Mouse (Mus musculus) liver, embryonic 15.5 days (tissue): ENCODE data around the gene Slc44a2. TPM values are rescaled to one million over a fixed set of nuclear protein-coding genes. Genes with fewer than 3 reads are reported as not detected.

Experiments used
- ATAC-seq: fragments of 200-750 bp; cut with Nextera tagmentation; 2 replicates; pipeline ENCODE4 v1.8.0; 2017; ENCODE audit warnings: moderate number of reproducible peaks, mild to moderate bottlenecking, moderate library complexity; ENCODE audit not compliant: insufficient read depth
- H3K27ac ChIP-seq: fragments of 300-500 bp; sonication (generic); replicated peaks from 2 replicates; pipeline ENCODE4 v1.5.1; 2015; ENCODE audit warnings: mild to moderate bottlenecking, inconsistent platforms
- H3K27me3 ChIP-seq: fragments of 300-500 bp; sonication (generic); 2 replicates; pipeline ENCODE4 v1.6.1; 2015; ENCODE audit warnings: mild to moderate bottlenecking, inconsistent platforms
- H3K36me3 ChIP-seq: fragments of 300-500 bp; sonication (generic); replicated peaks from 2 replicates; pipeline ENCODE4 v1.6.1; 2015; ENCODE audit warnings: moderate library complexity, mild to moderate bottlenecking, inconsistent platforms
- H3K4me1 ChIP-seq: fragments of 300-500 bp; sonication (generic); replicated peaks from 2 replicates; pipeline ENCODE4 v1.6.1; 2015; ENCODE audit warnings: inconsistent platforms
- H3K4me2 ChIP-seq: fragments of 300-500 bp; sonication (generic); 2 replicates; pipeline ENCODE4 v1.6.1; 2015; ENCODE audit warnings: moderate library complexity, mild to moderate bottlenecking, inconsistent platforms
- H3K4me3 ChIP-seq: fragments of 300-500 bp; sonication (generic); replicated peaks from 2 replicates; pipeline ENCODE4 v1.5.1; 2015; ENCODE audit warnings: mild to moderate bottlenecking, inconsistent platforms
- H3K9ac ChIP-seq: fragments of 300-500 bp; sonication (generic); 2 replicates; pipeline ENCODE4 v1.6.1; 2015; ENCODE audit warnings: moderate library complexity, mild to moderate bottlenecking, inconsistent platforms
- H3K9me3 ChIP-seq: fragments of 300-500 bp; sonication (generic); replicated peaks from 2 replicates; pipeline ENCODE4 v1.6.1; 2016; ENCODE audit warnings: inconsistent platforms
- WGBS: fragments of 180-500 bp; shearing (Covaris S2); methylation state at CpG from one replicate; pipeline ENCODE4 v1.1.7; 2015; ENCODE audit warnings: mixed read lengths; ENCODE audit not compliant: insufficient replicate concordance; 5-methylcytosine and 5-hydroxymethylcytosine counted together
- polyA plus RNA-seq: library from polyadenylated mRNA; unstranded; fragments of >200 nt; fragmentation: Nextera tagmentation; extraction: Ambion mirVana; gene quantifications from 2 replicates; pipeline ENCODE4 v1.2.1, GENCODE M21; 2015

Slc44a2 gene
- polyA plus RNA-seq, 1 experiment from 2014 or later, result 16.7 TPM

- H3K27ac ChIP-seq, result no peak overlapping the region
- no peaks in the 10 kb centered on the region for H3K36me3 ChIP-seq
- no peaks in the 10 kb centered on the region for H3K9me3 ChIP-seq
- ATAC-seq, result no peak
- 0 out of 2 replicates have a peak, but pooled peaks cover 3% of the 10 kb centered on the region for H3K27me3 ChIP-seq
- H3K4me1 ChIP-seq, result 0 out of 2 replicates have a peak, but pooled peaks cover 8% of the 10 kb centered on the region
- no peak overlapping the region for H3K4me3 ChIP-seq
- WGBS, result 75% methylated on average over 7 of the region's 7 CpGs
- H3K4me2 ChIP-seq, result no peak overlapping the region
- no peak overlapping the region for H3K9ac ChIP-seq
These were observed 15.4 kb upstream of the Slc44a2 start for GRCm38 (mm10) chr9:21305065-21305464.

GRCm38 (mm10) chr9:21309150-21309741 lies 11.3 kb upstream of the Slc44a2 start:
- no peak for ATAC-seq
- 53% methylated on average over 15 of the region's 15 CpGs for WGBS

GRCm38 (mm10) chr9:21311695-21312094 lies 8.8 kb upstream of the Slc44a2 start:
- WGBS, result 53% methylated on average over 7 of the region's 7 CpGs
- H3K9ac ChIP-seq, result no peak overlapping the region
- no peak overlapping the region for H3K4me2 ChIP-seq
- ATAC-seq, result no peak
- no peak overlapping the region for H3K27ac ChIP-seq
- no peaks in the 10 kb centered on the region for H3K36me3 ChIP-seq
- no peaks in the 10 kb centered on the region for H3K9me3 ChIP-seq
- H3K4me3 ChIP-seq, result no peak overlapping the region
- peaks cover 31% of the 10 kb centered on the region for H3K27me3 ChIP-seq
- H3K4me1 ChIP-seq, result peaks cover 35% of the 10 kb centered on the region

More at GRCm38 (mm10) chr9:21309150-21309741, 11.3 kb upstream of the Slc44a2 start:
- Histone ChIP-seq H3K9me3 (no peaks in the 10 kb centered on the region), H3K9ac (no peak overlapping the region), H3K27me3 (peaks cover 31% of the 10 kb centered on the region), H3K4me1 (peaks cover 19% of the 10 kb centered on the region), H3K36me3 (no peaks in the 10 kb centered on the region), H3K4me2 (0 out of 2 replicates have a peak overlapping the region, but pooled peaks have one; percentile 6), H3K4me3 (no peak overlapping the region), H3K27ac (no peak overlapping the region)

GRCm38 (mm10) chr9:21312134-21312533 lies 8.4 kb upstream of the Slc44a2 start, which contains the start of gene Ap1m2:
TSS of gene Ap1m2 (minus strand) at chr9:21312337.
- Histone ChIP-seq H3K36me3 (no peaks in the 10 kb centered on the region), H3K4me1 (peaks cover 35% of the 10 kb centered on the region), H3K9me3 (no peaks in the 10 kb centered on the region), H3K9ac (no peak within 1 kb of the TSS), H3K4me2 (no peak within 1 kb of the TSS; the same call in 1 of the 2 replicates), H3K27ac (no peak within 1 kb of the TSS), H3K4me3 (0 out of 2 replicates have a peak within 1 kb of the TSS, but pooled peaks have one; percentile 4), H3K27me3 (peaks cover 31% of the 10 kb centered on the region)
- WGBS, result 25% methylated on average over 35 of the region's 35 CpGs
- no peak for ATAC-seq

GRCm38 (mm10) chr9:21313394-21313793 lies 7.1 kb upstream of the Slc44a2 start:
- Histone ChIP-seq H3K9me3 (no peaks in the 10 kb centered on the region), H3K4me2 (peak overlapping the region; percentile 23), H3K4me1 (peaks cover 36% of the 10 kb centered on the region), H3K27me3 (peaks cover 31% of the 10 kb centered on the region), H3K4me3 (no peak overlapping the region), H3K9ac (no peak overlapping the region), H3K36me3 (no peaks in the 10 kb centered on the region), H3K27ac (no peak overlapping the region; the same call in 1 of the 2 replicates)
- 2% methylated on average over 11 of the region's 11 CpGs for WGBS
- peak; percentile 91 for ATAC-seq

- Histone ChIP-seq H3K36me3 (no peaks in the 10 kb centered on the region), H3K4me3 (no peak overlapping the region), H3K27ac (peak overlapping the region; percentile 31), H3K4me1 (peaks cover 43% of the 10 kb centered on the region), H3K9me3 (no peaks in the 10 kb centered on the region), H3K9ac (peak overlapping the region; percentile 1), H3K4me2 (peak overlapping the region; percentile 27), H3K27me3 (peaks cover 30% of the 10 kb centered on the region)
- peak; percentile 59 for ATAC-seq
- 48% methylated on average over 9 of the region's 9 CpGs for WGBS
These were observed 5.9 kb upstream of the Slc44a2 start for GRCm38 (mm10) chr9:21314367-21315140.

GRCm38 (mm10) chr9:21315421-21315820 lies 5.1 kb upstream of the Slc44a2 start:
- no peak overlapping the region for H3K9ac ChIP-seq
- H3K4me1 ChIP-seq, result peaks cover 51% of the 10 kb centered on the region
- H3K4me2 ChIP-seq, result no peak overlapping the region
- no peaks in the 10 kb centered on the region for H3K9me3 ChIP-seq
- no peaks in the 10 kb centered on the region for H3K36me3 ChIP-seq
- WGBS, result 50% methylated on average over 5 of the region's 5 CpGs
- no peak overlapping the region for H3K4me3 ChIP-seq
- 0 out of 2 replicates have a peak overlapping the region, but pooled peaks have one; percentile 45 for H3K27ac ChIP-seq
- H3K27me3 ChIP-seq, result peaks cover 26% of the 10 kb centered on the region
- ATAC-seq, result no peak

- no peak overlapping the region for H3K4me2 ChIP-seq
- WGBS, result 42% methylated on average over 7 of the region's 7 CpGs
- H3K9ac ChIP-seq, result no peak overlapping the region
- no peaks in the 10 kb centered on the region for H3K36me3 ChIP-seq
- H3K9me3 ChIP-seq, result no peaks in the 10 kb centered on the region
- H3K4me1 ChIP-seq, result peaks cover 63% of the 10 kb centered on the region
- ATAC-seq, result no peak
- no peak overlapping the region for H3K27ac ChIP-seq
- H3K4me3 ChIP-seq, result no peak overlapping the region
- peaks cover 15% of the 10 kb centered on the region for H3K27me3 ChIP-seq
These were observed 3.8 kb upstream of the Slc44a2 start for GRCm38 (mm10) chr9:21316696-21317095.

GRCm38 (mm10) chr9:21318792-21319191 lies 1.7 kb upstream of the Slc44a2 start:
- Histone ChIP-seq H3K27me3 (no peaks in the 10 kb centered on the region), H3K4me3 (no peak overlapping the region), H3K9me3 (no peaks in the 10 kb centered on the region), H3K4me1 (peaks cover 70% of the 10 kb centered on the region), H3K27ac (no peak overlapping the region), H3K4me2 (no peak overlapping the region), H3K9ac (no peak overlapping the region), H3K36me3 (no peaks in the 10 kb centered on the region)
- ATAC-seq, result no peak
- 54% methylated on average over 6 of the region's 6 CpGs for WGBS

- 91% methylated on average over 4 of the region's 4 CpGs for WGBS
- no peak overlapping the region for H3K9ac ChIP-seq
- 0 out of 2 replicates have a peak overlapping the region, but pooled peaks have one; percentile 5 for H3K27ac ChIP-seq
- H3K27me3 ChIP-seq, result no peaks in the 10 kb centered on the region
- H3K9me3 ChIP-seq, result no peaks in the 10 kb centered on the region
- ATAC-seq, result no peak
- no peaks in the 10 kb centered on the region for H3K36me3 ChIP-seq
- H3K4me3 ChIP-seq, result no peak overlapping the region
- peaks cover 68% of the 10 kb centered on the region for H3K4me1 ChIP-seq
- no peak overlapping the region for H3K4me2 ChIP-seq
These were observed 995 bp upstream of the Slc44a2 start for GRCm38 (mm10) chr9:21319503-21319902.

- peak; percentile 25 for ATAC-seq
- Histone ChIP-seq H3K9me3 (no peaks in the 10 kb centered on the region), H3K27me3 (no peaks in the 10 kb centered on the region), H3K4me3 (peak overlapping the region; percentile 72), H3K9ac (0 out of 2 replicates have a peak overlapping the region, but pooled peaks have one; percentile 68), H3K36me3 (no peaks in the 10 kb centered on the region), H3K27ac (0 out of 2 replicates have a peak overlapping the region, but pooled peaks have one; percentile 86), H3K4me2 (peak overlapping the region; percentile 96), H3K4me1 (peaks cover 61% of the 10 kb centered on the region)
- 33% methylated on average over 4 of the region's 4 CpGs for WGBS
These were observed 249 bp upstream of the Slc44a2 start for GRCm38 (mm10) chr9:21320280-21320618.
